Mouse (Mus musculus) liver, postnatal 0 days (tissue): Measurements from ENCODE around the gene Tacc2. TPM values are rescaled to one million over a fixed set of nuclear protein-coding genes. Genes with fewer than 3 reads are reported as not detected.

ENCODE experiments used
- ATAC-seq: fragments of 200-750 bp; cut with Nextera tagmentation; 2 replicates; pipeline ENCODE4 v1.8.0; 2017; ENCODE audit warnings: mild to moderate bottlenecking, moderate library complexity
- DNase-seq: peaks from one replicate; pipeline ENCODE4 v3.0.0-alpha.2; 2016
- H3K27ac ChIP-seq: fragments of 300-500 bp; sonication (generic); 2 replicates; pipeline ENCODE4 v1.5.1; 2014; ENCODE audit warnings: antibody characterized with exemption, moderate library complexity, mild to moderate bottlenecking, low read depth
- H3K27me3 ChIP-seq: fragments of 300-500 bp; sonication (generic); 2 replicates; pipeline ENCODE4 v1.6.1; 2014; ENCODE audit warnings: low read length, control low read depth, mixed read lengths; ENCODE audit not compliant: insufficient read depth
- H3K36me3 ChIP-seq: fragments of 300-500 bp; sonication (generic); replicated peaks from 2 replicates; pipeline ENCODE4 v1.6.1; 2014; ENCODE audit warnings: mild to moderate bottlenecking, control low read depth, low read length, moderate library complexity, mixed read lengths; ENCODE audit not compliant: insufficient read depth
- H3K4me1 ChIP-seq: fragments of 300-500 bp; sonication (generic); 2 replicates; pipeline ENCODE4 v1.6.1; 2014; ENCODE audit warnings: antibody characterized with exemption, mild to moderate bottlenecking, control low read depth; ENCODE audit not compliant: insufficient read depth
- H3K4me2 ChIP-seq: fragments of 300-500 bp; sonication (generic); 2 replicates; pipeline ENCODE4 v1.6.1; 2014; ENCODE audit warnings: low read depth, mild to moderate bottlenecking, low read length, moderate library complexity, mixed read lengths
- H3K4me3 ChIP-seq: fragments of 300-500 bp; sonication (generic); 2 replicates; pipeline ENCODE4 v1.5.1; 2014; ENCODE audit warnings: low read depth, low read length
- H3K9ac ChIP-seq: fragments of 300-500 bp; sonication (generic); replicated peaks from 2 replicates; pipeline ENCODE4 v1.6.1; 2014; ENCODE audit warnings: mild to moderate bottlenecking, moderate library complexity
- H3K9me3 ChIP-seq: fragments of 300-500 bp; sonication (generic); 2 replicates; pipeline ENCODE4 v1.6.1; 2016; ENCODE audit warnings: mild to moderate bottlenecking, control low read depth, low read length, mixed read lengths
- CTCF ChIP-seq: sonication (generic); IDR thresholded peaks from 2 replicates; pipeline ENCODE4 v1.5.1; 2016; ENCODE audit warnings: antibody characterized with exemption, low read depth
- EP300 ChIP-seq: IDR thresholded peaks from 2 replicates; pipeline ENCODE4 v1.6.1; 2016; ENCODE audit warnings: antibody characterized with exemption, low read depth, mild to moderate bottlenecking
- WGBS: fragments of 180-500 bp; shearing (Covaris S2); extraction: QIAGEN DNeasy Blood & Tissue Kit; methylation state at CpG from one replicate; pipeline ENCODE4 v1.1.7; 2014; ENCODE audit not compliant: insufficient replicate concordance; 5-methylcytosine and 5-hydroxymethylcytosine counted together
- polyA plus RNA-seq: library from polyadenylated mRNA; unstranded; fragments of >200 nt; fragmentation: Nextera tagmentation; extraction: Ambion mirVana; gene quantifications from 2 replicates; pipeline ENCODE4 v1.2.1, GENCODE M21; 2015

Tacc2 gene
- polyA plus RNA-seq, 1 experiment from 2014 or later, result 3.5 TPM

DNA sequence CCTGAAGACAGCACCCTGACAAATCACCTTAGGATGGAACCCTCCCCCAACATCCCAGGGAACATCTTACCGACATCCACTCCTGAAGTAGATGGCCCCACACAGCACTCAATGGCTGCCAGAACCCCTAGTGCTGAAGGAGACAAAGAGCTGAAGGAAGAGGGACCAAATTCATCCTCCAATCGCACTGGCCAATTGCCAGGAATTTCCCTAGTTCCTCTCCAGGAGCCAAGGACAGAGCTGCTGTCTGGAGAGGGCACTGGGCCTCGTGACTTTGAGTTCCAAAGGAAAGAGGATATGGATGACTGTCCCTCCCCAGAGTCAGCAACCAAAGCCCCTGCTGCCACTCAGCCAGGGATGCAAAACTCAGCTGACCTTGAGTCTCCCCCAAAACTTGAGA lies 44.7 kb downstream of the Tacc2 start:
- no peak overlapping the region for H3K4me2 ChIP-seq
- H3K27ac ChIP-seq, result no peak overlapping the region
- no peak overlapping the region for H3K9ac ChIP-seq
- no peaks in the 10 kb centered on the region for H3K27me3 ChIP-seq
- no peak for TF ChIP-seq EP300
- no peaks in the 10 kb centered on the region; the same call in 1 of the 2 replicates for H3K36me3 ChIP-seq
- no peaks in the 10 kb centered on the region for H3K9me3 ChIP-seq
- no peaks in the 10 kb centered on the region for H3K4me1 ChIP-seq
- no peak overlapping the region for H3K4me3 ChIP-seq
- 48% methylated on average over 3 of the region's 3 CpGs for WGBS
- no peak for DNase-seq
- ATAC-seq, result no peak

DNA sequence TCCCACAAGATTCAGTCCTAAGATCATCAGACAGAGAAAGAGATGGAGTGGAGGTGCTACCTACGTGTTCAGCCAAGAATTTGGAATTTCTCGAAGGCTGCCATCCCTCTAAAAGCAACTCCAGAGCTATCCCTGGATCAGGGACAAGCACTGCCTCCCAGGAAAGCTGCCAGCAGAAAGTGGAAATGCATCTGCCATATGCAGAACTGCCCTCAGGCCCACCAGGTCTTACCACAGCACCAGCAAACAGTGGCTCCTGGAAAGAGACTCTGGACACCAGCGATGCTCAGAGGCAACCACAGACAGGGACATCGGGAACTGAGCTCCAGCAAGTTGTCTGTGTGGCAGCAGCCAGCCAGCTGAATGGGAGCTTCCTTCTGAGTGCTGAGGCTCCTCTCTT lies 45.1 kb downstream of the Tacc2 start:
- 73% methylated on average over 4 of the region's 4 CpGs for whole genome bisulfite sequencing
- no peak overlapping the region for H3K4me3 ChIP-seq
- no peaks in the 10 kb centered on the region for H3K4me1 ChIP-seq
- no peak for DNase-seq
- no peak overlapping the region for H3K27ac ChIP-seq
- ATAC-seq, result no peak
- no peak overlapping the region for H3K9ac ChIP-seq
- H3K9me3 ChIP-seq, result no peaks in the 10 kb centered on the region
- no peaks in the 10 kb centered on the region for H3K27me3 ChIP-seq
- H3K36me3 ChIP-seq, result no peaks in the 10 kb centered on the region; the same call in 1 of the 2 replicates
- TF ChIP-seq CTCF (no peak), EP300 (no peak)
- no peak overlapping the region for H3K4me2 ChIP-seq

DNA sequence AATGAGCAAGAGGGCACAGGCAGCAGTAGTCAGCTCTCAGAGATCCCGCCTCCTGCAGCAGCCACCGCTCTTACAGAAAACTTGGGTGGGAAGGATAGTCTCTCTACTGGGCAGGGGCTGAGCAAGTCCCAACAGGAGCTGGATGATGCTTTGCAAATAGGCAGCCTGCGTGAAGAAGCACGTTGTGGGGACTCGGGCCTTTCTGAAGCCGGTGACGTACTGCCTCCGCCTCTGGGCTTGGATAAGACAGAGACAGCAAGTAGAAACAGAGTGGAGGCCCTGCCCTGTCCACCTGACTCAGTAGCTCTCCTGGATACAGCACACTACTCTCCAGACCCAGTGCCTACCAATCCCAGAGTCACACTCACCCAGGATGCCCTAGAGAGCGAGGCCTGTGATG lies 47.1 kb downstream of the Tacc2 start:
- H3K27me3 ChIP-seq, result no peaks in the 10 kb centered on the region
- H3K4me3 ChIP-seq, result no peak overlapping the region
- ATAC-seq (no peak), DNase-seq (no peak)
- H3K27ac ChIP-seq, result no peak overlapping the region
- WGBS, result 85% methylated on average over 9 of the region's 9 CpGs
- H3K9me3 ChIP-seq, result no peaks in the 10 kb centered on the region
- no peaks in the 10 kb centered on the region for H3K4me1 ChIP-seq
- TF ChIP-seq EP300, result no peak
- no peak for TF ChIP-seq CTCF
- no peak overlapping the region for H3K4me2 ChIP-seq
- no peaks in the 10 kb centered on the region; the same call in 1 of the 2 replicates for H3K36me3 ChIP-seq
- H3K9ac ChIP-seq, result no peak overlapping the region

DNA sequence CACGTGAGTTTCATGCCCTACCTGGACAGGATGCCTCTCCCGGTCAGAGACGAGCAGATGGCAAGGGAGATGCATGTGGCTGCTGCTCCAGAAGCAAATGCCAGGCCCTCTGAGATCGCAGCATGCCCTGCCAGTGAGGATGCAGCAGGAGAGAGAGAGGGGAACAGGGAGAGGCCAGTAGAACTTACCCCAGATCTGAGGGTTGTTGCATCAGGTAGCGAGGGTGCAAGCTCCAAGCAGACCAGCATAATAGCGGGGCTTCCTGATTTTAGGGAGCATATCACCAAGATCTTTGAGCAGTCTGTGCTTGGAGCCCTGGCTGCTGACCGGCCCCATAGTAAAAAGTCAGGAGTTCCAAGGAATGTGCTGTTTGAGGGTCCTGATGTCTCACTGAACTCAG lies 48.1 kb downstream of the Tacc2 start:
- ATAC-seq (no peak), DNase-seq (no peak)
- WGBS, result 77% methylated on average over 7 of the region's 7 CpGs
- 0 out of 2 replicates have a peak overlapping the region, but pooled peaks have one; percentile 9 for H3K4me2 ChIP-seq
- no peaks in the 10 kb centered on the region for H3K9me3 ChIP-seq
- no peak overlapping the region for H3K9ac ChIP-seq
- H3K27me3 ChIP-seq, result no peaks in the 10 kb centered on the region
- H3K4me1 ChIP-seq, result no peaks in the 10 kb centered on the region
- H3K4me3 ChIP-seq, result no peak overlapping the region
- no peak for TF ChIP-seq CTCF
- TF ChIP-seq EP300, result no peak
- no peaks in the 10 kb centered on the region; the same call in 1 of the 2 replicates for H3K36me3 ChIP-seq
- no peak overlapping the region for H3K27ac ChIP-seq

DNA sequence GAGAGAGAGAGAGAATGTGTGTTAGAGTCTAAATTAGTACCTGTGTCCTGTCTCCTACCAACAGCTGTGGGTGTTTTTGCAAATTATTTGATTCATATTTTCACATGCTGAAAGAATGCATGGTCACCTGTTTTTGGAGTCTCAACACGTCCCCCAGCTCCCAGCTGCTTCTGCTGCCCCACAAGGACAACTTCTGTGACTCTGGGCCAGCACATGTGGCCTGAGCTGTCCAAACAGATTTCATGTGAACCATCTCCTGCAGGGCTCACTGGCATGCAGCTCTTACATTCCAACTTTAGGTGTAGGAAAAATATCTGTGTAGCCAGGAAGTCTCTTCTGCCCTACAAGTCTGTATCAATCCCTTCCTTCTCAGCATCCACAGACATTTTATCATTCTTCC lies 51.4 kb downstream of the Tacc2 start:
- no peaks in the 10 kb centered on the region for H3K36me3 ChIP-seq
- ATAC-seq, result no peak
- no peaks in the 10 kb centered on the region for H3K9me3 ChIP-seq
- H3K4me2 ChIP-seq, result no peak overlapping the region
- H3K4me1 ChIP-seq, result peaks cover 11% of the 10 kb centered on the region
- TF ChIP-seq CTCF (no peak), EP300 (no peak)
- H3K27me3 ChIP-seq, result no peaks in the 10 kb centered on the region
- WGBS, result 52% methylated on average over 1 of the region's 1 CpGs
- H3K4me3 ChIP-seq, result no peak overlapping the region
- H3K9ac ChIP-seq, result no peak overlapping the region
- no peak for DNase-seq
- no peak overlapping the region for H3K27ac ChIP-seq

DNA sequence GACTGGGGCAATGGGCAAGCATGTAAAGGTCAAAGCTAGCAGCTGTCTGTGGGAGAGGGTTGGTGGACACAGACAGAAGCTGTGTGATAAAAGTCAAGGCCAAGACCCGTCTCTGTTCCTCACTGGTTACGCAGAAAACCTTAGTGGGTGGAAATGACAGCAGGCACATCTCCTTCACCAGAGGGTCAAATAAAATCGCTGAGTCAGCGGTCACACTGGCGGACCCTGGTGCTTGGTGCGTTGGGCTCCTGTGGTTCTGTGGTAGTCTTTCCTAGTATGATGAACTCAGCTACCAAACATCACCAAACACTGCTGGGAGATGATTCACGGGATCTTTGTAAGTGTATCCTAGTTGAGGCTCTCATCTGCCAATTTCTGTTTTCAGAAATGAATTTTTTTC lies 52.8 kb downstream of the Tacc2 start:
- H3K4me3 ChIP-seq, result no peak overlapping the region
- no peak overlapping the region for H3K9ac ChIP-seq
- H3K36me3 ChIP-seq, result no peaks in the 10 kb centered on the region
- DNase-seq, result no peak
- no peak overlapping the region for H3K4me2 ChIP-seq
- H3K4me1 ChIP-seq, result peaks cover 11% of the 10 kb centered on the region
- WGBS, result 81% methylated on average over 7 of the region's 7 CpGs
- no peaks in the 10 kb centered on the region for H3K27me3 ChIP-seq
- no peak for TF ChIP-seq EP300
- no peaks in the 10 kb centered on the region for H3K9me3 ChIP-seq
- no peak overlapping the region for H3K27ac ChIP-seq
- no peak for ATAC-seq

DNA sequence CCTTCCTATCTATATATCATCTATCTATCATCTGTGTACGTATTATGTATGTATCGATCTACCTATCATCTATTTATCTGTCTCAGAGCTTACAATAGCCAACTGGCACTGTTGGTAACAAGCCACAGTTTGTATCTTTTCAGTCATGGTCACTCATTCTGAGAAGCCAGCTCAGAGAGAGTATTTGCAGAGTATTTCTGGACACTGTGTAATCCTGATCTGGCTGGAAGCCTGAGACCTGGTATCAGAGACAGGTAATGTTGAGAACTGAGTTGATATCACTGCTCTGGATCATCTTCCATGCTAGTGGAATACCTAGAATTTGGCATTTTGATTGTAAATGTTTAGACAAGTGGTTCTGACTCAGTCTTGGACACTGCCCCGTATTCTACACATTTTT lies 53.7 kb downstream of the Tacc2 start:
- Histone ChIP-seq H3K36me3 (no peaks in the 10 kb centered on the region), H3K27me3 (no peaks in the 10 kb centered on the region), H3K27ac (no peak overlapping the region), H3K4me3 (no peak overlapping the region), H3K9ac (no peak overlapping the region), H3K4me1 (peaks cover 14% of the 10 kb centered on the region), H3K9me3 (no peaks in the 10 kb centered on the region), H3K4me2 (no peak overlapping the region)
- TF ChIP-seq EP300 (no peak), CTCF (no peak)
- ATAC-seq (no peak), DNase-seq (no peak)
- 78% methylated on average over 3 of the region's 3 CpGs for WGBS
